Mouse (Mus musculus): ENCODE measurements around the gene Timeless.
A peak's percentile ranks its signal among the peaks of the same experiment; 100 is the strongest.
"Not testable (repeated sequence)": the region's sequence is repeated elsewhere in the genome, so short reads cannot be mapped to it uniquely, and the experiment has no call there.

Timeless gene

DNA sequence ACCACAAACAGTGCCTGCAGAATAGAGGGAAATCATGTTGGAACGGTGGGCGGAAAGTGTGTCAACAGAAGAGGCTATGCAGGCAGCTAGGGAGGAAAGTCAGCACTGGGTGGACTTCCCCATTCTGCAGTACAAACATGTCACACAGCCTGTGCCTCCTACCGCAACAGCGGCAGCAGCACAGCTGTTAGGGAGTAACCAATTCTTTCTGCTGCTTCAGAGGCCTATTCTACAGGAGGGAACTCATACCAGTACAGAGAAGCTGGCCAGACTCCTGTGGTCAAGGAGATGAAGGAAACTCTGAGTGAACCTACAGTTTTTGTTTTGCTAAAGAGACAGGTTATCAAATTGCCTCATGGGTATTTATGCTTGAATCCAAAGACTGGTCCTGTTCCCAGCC is 27.1 kb downstream of the Timeless start:
- DNase-seq, result no peak

DNA sequence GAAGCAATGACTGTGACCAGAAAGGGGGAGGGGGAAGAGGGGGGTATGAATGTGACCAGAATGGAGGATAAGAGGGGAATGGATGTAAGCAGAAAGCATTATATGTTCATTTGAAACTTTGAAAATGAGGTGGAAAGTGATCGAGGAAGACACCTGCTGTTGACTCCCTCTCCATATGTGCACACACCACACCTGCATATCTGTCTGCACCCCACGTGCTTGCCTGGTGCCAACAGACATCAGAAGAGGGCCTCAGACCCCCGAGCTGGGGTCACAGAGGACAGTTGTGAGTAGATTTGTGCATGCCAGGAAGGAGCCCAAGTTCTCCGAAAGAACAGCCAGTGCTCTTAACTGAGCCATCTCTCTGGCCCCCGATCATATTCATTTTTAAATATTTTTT is 28.1 kb downstream of the Timeless start:
- DNase-seq, result no peak

DNA sequence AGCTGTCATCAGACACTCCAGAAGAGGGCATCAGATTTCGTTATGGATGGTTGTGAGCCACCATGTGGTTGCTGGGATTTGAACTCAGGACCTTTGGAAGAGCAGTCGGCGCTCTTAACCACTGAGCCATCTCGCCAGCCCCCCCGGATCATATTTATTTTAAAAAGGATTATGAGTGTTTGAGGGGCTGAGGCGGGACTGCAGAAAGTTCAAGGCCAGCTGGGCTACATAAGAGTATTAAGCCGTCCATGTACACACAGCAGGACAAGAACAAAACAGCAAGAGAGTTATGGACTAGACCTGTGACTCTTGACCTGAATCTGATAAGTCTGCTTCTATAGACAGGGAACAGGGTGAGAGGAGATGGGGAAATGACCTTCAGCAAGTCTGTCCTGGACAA is 28.5 kb downstream of the Timeless start:
- not testable (repeated sequence) for DNase-seq

DNA sequence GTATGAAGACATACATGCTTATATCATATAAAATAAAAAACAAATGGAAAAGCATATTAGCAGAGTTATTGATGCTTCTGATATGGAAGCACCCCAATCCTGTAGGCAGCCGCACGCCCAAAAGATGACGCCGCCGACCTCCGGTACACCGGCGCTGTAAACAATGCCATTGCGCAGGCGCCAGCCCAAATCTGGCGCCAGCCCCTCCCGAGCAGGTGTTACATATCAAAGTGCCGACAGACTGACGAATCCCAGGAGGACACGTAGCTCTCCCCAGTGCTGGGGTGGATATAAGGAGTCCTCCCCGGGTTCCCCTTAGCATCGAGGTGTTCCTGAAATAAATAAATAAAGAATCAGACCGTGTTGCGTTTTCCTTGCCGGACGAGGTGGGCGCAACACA is 30.4 kb downstream of the Timeless start:
- DNase-seq, result no peak

DNA sequence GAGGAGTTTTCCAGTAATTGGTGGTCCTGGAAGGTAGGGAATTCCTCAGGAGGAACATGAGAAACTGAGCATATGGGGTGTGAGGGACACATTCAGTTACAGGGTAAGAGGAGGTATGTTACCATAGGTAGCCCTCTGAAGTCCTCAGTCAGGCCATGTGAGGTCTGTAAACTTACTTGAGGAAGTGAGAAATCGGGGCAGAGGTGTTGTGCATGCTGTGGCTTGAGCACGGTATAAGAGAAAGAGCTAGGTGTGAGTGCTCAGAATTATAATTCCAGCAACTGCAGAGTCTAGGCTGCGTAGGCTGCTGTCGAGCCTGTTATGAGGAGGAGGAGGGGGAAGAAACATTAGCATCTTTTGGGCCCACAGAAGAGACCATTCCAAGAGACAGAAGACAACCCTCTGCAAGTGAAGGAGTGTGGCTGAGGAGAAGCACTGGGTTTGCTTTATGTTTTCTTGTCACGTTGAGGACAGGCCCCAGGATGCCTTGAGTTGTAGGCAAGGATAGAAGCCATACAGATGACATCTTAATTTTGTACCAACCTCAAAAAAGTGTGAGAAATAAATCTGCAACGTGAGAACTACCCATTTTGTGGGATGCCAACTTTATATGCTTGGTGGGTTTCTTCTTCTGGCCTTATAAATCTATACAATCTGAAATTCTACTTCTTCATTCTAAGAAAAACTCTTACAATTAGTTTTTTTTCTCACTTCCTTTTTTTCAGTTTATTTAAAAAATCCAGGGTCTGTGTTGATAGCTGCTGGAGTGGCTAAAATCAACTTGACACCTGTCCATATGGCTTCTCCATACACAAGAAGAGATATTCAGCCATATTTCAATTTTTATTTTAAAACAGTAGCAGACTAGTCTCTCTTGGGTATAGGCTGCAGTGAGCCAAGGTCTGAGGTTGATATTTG is 31.8 kb downstream of the Timeless start:
- DNase-seq, result no peak

DNA sequence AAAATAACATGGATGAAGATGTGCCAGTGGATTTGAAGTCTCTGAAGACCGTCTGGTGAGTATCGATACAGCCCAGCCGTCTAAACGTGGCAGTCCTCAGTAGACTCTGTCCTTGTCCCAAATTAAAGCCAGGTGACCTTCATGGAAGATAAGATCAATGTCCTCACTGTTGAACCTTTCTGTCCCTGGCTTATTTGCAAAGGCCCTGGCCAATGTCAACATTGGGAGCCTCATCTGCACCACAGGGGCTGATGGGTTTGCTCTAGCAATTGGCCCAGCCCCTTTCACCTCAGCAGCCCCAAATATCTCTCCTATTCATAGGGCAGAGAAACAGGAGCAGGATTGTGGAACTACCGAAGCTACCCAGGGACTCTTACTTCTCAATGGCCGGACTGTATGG is 36.5 kb downstream of the Timeless start, which contains the start of gene Apof:
TSS of gene Apof (plus strand) at position 301 of the 400 bp plus-strand sequence.
- no peak for DNase-seq

DNA sequence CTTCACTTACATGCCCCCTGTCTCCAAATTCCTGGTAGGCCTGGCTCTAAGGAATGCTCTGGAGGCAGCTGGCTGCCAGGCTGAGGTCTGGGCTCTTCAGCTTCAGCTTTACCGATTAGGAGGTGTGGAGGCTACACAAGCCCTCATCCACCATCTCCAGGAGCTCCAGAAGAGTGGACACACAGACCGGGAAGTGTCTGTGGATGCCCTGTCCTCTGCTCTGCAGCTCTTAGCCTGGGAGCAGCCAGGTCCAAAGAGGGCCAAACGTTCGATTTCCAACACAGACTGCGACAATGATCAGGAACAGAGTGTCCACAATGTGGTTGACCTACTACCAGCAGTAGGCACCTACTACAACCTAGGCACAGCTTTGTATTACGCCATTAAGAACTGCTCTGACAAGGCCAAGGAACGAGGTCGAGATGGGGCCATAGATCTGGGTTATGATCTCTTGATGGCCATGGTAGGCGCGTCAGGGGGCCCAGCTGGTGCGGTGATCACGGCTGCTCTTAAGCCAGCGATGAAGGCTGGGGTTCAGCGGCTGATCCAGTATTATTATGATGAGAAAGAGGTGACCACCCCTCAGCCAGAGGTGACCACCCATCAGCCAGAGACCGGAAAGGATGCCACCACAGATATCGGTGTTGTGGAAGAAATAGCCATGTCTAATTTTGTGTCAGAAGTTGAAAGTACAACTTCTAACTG is 37.5 kb downstream of the Timeless start:
- DNase-seq, result no peak

DNA sequence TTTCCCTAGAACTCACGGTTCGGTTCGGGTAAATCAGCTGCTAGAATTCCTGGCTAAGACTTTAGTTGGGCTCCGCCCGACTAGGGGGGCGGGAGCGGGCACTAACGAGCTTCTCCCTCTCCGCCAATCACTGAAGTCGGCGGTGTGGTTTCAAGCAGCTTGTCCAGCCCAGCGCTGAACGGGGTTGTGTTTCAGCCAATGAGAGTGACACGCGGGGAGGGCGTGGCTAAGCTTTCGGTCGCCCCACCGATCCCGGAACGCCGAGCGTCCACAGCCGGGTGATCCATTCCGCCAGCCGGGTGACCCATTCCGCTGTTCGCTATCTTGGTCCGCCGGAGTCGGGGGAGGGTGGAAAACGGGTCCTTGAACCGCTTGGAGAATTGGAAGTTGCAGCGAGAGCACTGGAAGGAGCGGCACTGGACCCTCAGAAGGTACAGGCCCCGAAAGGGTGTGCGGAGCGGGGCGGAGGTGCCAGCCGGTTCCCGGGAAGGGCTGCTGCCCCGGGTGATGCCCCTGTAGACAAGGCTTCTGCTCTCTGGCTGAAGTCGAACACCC is 38.5 kb downstream of the Timeless start, which contains the start of gene Stat2:
TSS of gene Stat2 (plus strand) at position 273 of the 555 bp plus-strand sequence.
- DNase-seq, result peak; percentile 95

DNA sequence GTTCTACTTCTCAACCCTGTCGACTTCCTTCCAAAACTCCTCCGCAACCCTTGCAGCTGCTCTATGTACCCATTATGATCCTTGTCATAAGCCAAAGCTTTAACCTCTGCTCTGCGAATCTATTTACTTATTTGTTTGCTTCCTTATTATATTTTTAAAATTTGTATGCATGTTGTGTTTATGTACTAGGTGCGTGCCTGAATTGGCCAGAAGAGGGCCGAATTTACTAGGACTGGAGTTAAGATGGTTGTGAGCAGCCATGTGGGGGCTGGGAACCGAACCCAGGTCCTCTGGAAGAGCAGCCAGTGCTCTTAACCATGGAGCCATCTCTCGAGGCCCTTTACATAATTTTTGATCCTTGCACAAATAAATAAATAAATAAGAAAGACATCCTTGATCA is 39.0 kb downstream of the Timeless start:
- no peak for DNase-seq

DNA sequence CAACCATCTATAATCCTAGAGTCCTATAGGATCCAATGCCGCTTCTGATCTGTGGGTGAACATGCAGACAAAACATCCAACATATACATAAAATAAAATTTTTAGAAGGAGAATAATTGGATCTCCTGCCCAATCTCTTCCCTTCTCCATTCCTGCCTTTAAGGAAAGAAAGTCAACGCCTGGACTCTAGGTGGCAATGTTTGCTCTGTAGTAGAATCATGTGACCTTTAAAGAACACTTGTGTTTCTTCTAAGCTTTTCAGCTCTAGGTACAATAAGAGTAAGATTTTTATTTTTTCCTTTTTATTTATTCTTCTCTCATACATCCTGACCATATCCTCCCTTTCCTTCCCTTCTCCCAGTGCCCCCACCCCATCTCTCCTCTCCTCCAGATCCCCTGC is 40.0 kb downstream of the Timeless start:
- DNase-seq, result no peak

DNA sequence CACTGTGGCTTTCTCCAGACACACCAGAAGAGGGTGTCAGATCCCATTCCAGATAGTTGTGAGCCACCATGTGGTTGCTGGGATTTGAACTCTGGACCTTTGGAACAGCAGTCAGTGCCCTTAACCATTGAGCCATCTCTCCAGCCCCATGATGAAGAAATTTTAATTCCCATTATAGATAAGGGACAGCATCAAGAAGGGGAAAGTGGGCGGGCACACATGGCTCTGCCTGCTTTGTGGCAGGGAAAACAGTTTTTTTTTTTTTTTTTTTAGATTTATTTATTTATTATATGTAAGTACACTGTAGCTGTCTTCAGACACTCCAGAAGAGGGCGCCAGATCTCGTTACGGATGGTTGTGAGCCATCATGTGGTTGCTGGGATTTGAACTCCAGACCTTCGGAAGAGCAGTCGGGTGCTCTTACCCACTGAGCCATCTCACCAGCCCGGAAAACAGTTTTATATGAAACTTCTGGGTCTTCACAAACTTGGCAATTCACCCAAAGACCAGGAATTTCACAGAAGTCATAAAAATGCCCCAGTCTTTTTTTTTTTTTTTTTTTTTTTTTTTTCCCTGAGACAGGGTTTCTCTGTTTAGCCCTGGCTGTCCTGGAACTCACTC is 41.1 kb downstream of the Timeless start:
- DNase-seq, result not testable (repeated sequence)

DNA sequence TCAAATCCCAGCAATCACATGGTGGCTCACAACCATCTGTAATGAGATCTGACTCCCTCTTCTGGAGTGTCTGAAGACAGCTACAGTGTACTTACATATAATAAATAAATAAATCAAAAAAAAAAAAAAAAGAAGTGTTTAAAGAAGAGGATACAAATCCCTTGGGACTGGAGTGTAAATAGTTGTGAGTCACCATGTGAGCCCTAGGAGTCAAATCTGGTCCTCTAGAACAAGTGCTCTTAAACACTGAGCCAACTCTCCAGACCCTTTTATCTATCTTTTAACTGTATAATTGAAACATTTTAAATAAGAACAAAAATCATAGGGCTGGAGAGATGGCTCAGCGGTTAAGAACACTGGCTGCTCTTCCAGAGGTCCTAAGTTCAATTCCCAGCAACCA is 43.5 kb downstream of the Timeless start:
- DNase-seq, result not testable (repeated sequence)

DNA sequence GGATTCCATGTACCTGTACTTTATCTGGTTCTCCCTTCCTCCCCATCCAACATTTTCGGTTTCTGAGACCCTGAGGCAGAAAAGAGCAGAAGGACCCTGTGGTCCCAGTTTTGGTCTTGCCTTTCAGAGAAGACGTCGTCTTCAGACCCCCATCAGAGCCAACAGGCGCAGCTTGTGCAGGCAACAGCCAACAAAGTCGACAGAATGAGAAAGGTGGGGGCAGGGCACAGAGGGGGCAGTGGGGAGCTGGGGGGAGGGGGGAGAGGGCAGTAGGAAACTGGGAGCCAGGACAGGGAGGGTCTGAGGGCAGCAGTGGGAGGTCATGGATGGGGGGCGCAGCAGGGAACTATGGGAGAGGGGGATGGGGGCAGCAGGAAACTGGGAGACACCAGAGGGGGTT is 46.3 kb downstream of the Timeless start:
- no peak for DNase-seq

DNA sequence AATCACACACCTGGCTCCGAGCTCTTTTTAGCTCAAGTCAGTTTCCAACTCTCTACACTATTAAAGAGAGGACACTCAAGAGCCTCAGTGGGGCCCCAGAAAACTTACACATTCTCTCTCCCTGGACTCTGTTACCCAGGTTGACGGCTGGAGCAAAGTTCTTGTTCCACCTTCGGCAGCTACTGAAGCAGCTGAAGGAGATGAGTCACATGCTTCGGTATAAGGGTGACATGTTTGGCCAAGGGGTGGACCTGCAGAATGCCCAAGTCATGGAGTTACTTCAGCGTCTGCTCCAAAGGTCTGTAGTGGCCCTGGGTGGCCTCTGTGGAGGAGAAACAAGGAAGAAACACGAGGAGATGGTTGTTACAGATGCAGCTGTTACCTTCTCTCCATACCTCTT is 49.1 kb downstream of the Timeless start:
- DNase-seq, result no peak

DNA sequence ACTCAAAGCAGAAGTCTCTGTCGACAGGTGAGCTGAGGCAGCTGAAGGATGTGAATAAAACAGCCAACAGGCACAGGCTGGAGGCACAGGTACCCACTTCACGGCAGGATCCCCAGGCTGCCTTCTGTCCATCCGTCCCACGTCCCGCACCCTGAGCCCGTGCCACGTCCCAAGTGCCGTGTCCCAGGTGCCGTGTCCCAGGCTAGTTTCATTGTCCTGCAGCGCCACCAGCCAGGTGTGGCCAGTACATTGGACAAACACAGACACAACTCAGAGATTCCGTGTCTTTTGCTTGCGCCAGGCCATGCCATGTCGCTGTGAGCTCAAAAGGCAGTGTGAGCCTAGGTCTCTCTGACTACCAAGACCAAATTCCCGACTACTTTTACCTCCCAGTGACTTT is 49.8 kb downstream of the Timeless start:
- DNase-seq, result no peak

DNA sequence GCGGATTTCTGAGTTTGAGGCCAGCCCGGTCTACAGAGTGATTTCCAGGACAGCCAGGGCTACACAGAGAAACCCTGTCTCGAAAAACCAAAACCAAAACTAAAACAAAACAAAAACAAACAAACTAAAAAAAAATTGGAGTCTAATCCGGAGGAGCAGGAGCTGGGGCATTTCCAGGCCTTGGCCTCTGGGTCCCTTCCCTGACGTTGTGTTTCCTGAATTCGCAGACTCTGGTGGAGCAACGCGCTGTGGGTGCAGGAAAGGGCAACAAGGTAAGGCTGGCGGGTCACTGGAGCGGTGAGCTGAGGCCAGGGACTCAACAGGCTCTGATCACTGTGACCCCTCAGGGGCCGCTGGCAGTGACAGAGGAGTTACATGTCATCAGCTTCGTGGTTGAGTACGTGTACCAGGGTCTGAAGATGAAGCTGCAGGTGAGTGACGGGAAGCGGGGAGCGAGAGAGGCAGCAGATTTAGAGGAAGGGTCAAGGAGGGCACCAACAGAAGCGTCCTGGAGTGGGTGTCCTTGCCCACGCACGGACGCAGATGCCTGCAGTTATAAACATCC is 51.1 kb downstream of the Timeless start:
- DNase-seq, result no peak

DNA sequence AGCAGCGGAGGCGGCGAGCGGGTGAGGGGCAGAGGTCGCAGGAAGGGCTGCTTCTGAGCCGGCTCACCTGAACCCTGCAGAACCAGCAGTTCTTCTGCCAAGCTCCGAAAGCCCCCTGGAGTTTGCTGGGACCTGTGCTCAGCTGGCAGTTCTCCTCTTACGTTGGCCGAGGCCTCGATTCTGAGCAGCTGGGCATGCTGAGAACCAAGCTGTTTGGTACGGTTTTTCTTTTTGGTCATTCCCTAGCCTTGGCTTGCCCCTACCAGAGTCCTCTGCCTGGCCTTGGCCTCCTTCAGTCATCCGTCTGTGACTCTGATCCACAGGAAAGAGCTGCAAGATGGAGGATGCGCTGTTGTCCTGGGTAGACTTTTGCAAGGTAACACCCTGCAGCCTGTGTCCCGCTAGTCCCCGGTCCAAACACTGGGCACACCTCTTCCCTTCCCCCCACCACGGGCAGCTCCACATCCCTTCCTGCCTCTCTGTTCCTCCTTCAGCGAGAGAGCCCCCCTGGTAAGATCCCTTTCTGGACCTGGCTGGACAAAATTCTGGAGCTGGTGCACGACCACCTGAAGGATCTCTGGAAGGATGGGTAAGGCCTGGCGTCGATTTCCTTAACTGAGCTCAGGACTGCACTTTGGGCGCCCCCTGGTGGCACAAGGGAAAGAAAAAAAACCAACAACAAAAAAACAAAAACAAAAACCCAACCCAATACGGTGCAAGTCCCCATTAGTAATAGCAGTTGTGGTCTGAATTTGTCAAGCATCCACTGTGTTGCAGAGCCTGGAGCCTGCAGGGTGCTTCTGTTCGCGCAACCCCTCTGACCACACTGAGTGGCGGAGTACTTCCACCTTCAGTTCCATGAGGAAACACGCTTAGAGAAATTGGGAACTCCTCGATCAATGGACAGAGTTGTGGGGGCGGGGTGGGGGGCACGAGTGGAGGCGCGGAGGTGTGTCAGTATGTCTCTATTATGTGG is 52.0 kb downstream of the Timeless start:
- peak; percentile 77 for DNase-seq

DNA sequence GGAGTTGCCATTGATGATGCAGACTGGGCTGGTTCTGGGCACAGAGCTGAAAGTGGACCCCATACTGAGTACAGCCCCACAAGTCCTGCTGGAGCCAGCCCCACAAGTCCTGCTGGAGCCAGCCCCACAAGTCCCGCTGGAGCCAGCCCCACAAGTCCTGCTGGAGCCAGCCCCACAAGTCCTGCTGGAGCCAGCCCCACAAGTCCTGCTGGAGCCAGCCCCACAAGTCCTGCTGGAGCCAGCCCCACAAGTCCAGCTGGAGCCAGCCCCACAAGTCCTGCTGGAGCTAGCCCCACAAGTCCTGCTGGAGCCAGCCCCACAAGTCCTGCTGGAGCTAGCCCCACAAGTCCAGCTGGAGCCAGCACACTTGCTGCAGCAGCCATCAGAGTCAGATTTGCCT is 58.7 kb downstream of the Timeless start:
- not testable (repeated sequence) for DNase-seq

DNA sequence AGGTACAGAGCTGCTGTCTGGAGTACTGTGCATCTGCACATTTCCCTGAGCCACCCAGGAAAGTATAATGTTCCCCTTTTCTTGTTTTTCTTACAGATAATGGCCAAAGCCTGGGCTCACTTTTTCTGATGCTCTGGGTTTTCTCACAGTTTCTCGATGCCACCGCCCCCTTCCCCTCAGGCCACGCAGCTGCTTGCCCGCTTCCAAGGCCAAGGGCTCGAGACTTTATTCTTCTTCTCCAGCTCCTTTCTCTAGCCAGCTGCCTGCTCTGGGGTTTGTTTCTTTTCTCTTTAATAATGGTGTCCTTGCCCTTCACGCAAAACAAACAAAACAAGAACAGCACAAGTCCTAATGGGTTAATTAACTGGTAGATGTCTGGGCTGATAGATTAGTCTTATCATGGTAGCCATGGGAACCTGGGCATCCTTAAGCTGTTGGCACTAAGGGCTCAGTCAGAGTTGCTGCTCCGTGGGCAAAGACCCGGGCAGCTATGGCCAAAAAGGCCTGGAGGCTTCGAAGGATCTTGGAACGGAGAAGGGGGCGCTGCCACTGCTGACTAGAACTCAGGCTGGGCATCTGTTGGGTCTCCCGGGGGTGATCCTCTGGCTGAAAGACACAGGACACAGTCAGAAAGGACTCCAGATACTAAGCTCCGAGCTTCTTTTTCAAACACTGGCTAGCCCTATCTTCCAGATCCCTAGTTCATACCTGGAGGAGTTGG is 64.7 kb downstream of the Timeless start:
- DNase-seq, result no peak

DNA sequence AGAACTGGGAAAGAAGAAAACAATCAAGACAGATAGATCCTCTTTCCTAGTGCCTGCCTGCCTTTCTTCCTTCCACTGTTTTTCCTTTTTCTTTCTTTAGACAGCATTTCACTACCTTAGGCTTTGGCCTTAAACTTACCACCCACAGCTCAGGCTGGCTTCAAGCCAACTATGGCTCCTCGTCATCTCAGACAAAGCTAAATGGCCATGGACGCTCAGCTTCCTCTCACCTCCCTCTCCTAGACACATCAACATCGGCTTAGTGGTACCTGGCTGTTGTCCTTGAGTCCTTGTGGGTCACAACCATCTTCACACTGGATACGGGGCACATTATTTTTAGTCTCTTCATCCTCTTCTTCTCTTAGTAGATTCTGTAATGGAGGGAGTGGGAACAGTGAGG is 65.4 kb downstream of the Timeless start:
- DNase-seq, result no peak

DNA sequence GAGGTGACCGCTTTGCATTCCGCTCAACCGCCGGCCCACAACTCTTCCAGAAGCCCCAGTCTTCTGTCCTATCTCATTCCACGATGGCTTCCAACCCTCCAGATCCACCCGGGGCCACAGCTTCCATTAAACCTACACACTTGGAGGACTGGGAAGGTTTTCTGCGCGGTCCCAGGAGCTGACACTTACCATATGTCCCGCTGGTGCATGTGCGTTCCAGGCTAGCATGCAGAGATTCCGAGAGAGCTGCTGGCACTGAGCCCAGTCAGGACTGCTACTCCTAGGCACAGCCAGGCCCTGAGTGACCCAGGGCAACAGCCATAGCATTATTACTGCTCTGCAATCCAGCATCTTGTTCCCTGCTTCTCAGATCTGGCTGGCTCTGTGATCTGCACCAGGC is 65.8 kb downstream of the Timeless start:
- no peak for DNase-seq

All from right cerebral cortex, postnatal 14 days (tissue).